Mouse (Mus musculus): Measurements from ENCODE around the gene Tbx3. TPM values are rescaled to one million over a fixed set of nuclear protein-coding genes. Genes with fewer than 3 reads are reported as not detected.

Gene Tbx3
- total and polyA plus RNA-seq, 2 experiments from 2014 or later = 3.2 to 5.4 TPM

- H3K36me3 ChIP-seq (replicated peaks; ENCODE audit: control insufficient read depth, insufficient read depth, low read length) = peaks cover 9% of the 10 kb centered on the region
- no peaks in the 10 kb centered on the region for H3K4me1 ChIP-seq (ENCODE audit: control insufficient read depth, insufficient read depth)
- TF ChIP-seq CTCF (IDR thresholded peaks at IDR 0.05; ENCODE audit: low read depth) = no peak
- TF ChIP-seq EP300 (IDR thresholded peaks at IDR 0.05; ENCODE audit: low read depth) = no peak
- no peaks in the 10 kb centered on the region for H3K9me3 ChIP-seq (replicated peaks; ENCODE audit: control insufficient read depth, low read length)
- H3K27ac ChIP-seq (ENCODE audit: low read depth) = no peak overlapping the region
- no peak overlapping the region for H3K4me3 ChIP-seq (ENCODE audit: low read depth, low read length)
- H3K4me2 ChIP-seq (ENCODE audit: low read depth, low read length) = no peak overlapping the region
- no peak overlapping the region for H3K9ac ChIP-seq (replicated peaks; ENCODE audit: low read depth, low read length)
- WGBS = 62% methylated on average over 4 of the region's 4 CpGs
- DNase-seq (ENCODE audit: low spot score) (no peak), ATAC-seq (ENCODE audit: insufficient read depth, low read depth) (no peak)
- peaks cover 97% of the 10 kb centered on the region for H3K27me3 ChIP-seq (ENCODE audit: control insufficient read depth, insufficient read depth, low read length)
These were observed 11.4 kb downstream of the Tbx3 start for GRCm38 (mm10) chr5:119681833-119682210.

GRCm38 (mm10) chr5:119682646-119683515 lies 12.4 kb downstream of the Tbx3 start:
- H3K9me3 ChIP-seq (replicated peaks; ENCODE audit: control insufficient read depth, low read length) = no peaks in the 10 kb centered on the region
- H3K27me3 ChIP-seq (ENCODE audit: control insufficient read depth, insufficient read depth, low read length) = peaks cover 97% of the 10 kb centered on the region
- TF ChIP-seq EP300 (IDR thresholded peaks at IDR 0.05; ENCODE audit: low read depth) (no peak), CTCF (IDR thresholded peaks at IDR 0.05; ENCODE audit: low read depth) (no peak)
- H3K4me2 ChIP-seq (ENCODE audit: low read depth, low read length) = no peak overlapping the region
- H3K27ac ChIP-seq (ENCODE audit: low read depth) = no peak overlapping the region
- no peak overlapping the region for H3K9ac ChIP-seq (replicated peaks; ENCODE audit: low read depth, low read length)
- H3K4me3 ChIP-seq (ENCODE audit: low read depth, low read length) = no peak overlapping the region
- peaks cover under 1% of the 10 kb centered on the region; the same call in 1 of the 2 replicates for H3K36me3 ChIP-seq (replicated peaks; ENCODE audit: control insufficient read depth, insufficient read depth, low read length)
- no peaks in the 10 kb centered on the region for H3K4me1 ChIP-seq (ENCODE audit: control insufficient read depth, insufficient read depth)
- DNase-seq (ENCODE audit: low spot score) (no peak), ATAC-seq (ENCODE audit: insufficient read depth, low read depth) (no peak)
- 32% methylated on average over 40 of the region's 40 CpGs for WGBS

GRCm38 (mm10) chr5:119683861-119684260 lies 13.4 kb downstream of the Tbx3 start:
- TF ChIP-seq EP300 (IDR thresholded peaks at IDR 0.05; ENCODE audit: low read depth) (no peak), CTCF (IDR thresholded peaks at IDR 0.05; ENCODE audit: low read depth) (no peak)
- Histone ChIP-seq H3K9ac (replicated peaks; ENCODE audit: low read depth, low read length) (no peak overlapping the region), H3K9me3 (replicated peaks; ENCODE audit: control insufficient read depth, low read length) (no peaks in the 10 kb centered on the region), H3K4me3 (ENCODE audit: low read depth, low read length) (no peak overlapping the region), H3K4me1 (ENCODE audit: control insufficient read depth, insufficient read depth) (no peaks in the 10 kb centered on the region), H3K27ac (ENCODE audit: low read depth) (no peak overlapping the region), H3K4me2 (ENCODE audit: low read depth, low read length) (no peak overlapping the region), H3K36me3 (replicated peaks; ENCODE audit: control insufficient read depth, insufficient read depth, low read length) (no peaks in the 10 kb centered on the region; the same call in 1 of the 2 replicates), H3K27me3 (ENCODE audit: control insufficient read depth, insufficient read depth, low read length) (peaks cover 97% of the 10 kb centered on the region)
- DNase-seq (ENCODE audit: low spot score) (no peak), ATAC-seq (ENCODE audit: insufficient read depth, low read depth) (no peak)
- WGBS = 50% methylated on average over 5 of the region's 5 CpGs

GRCm38 (mm10) chr5:119684701-119685391 lies 14.4 kb downstream of the Tbx3 start:
- Histone ChIP-seq H3K9ac (replicated peaks; ENCODE audit: low read depth, low read length) (no peak overlapping the region), H3K9me3 (replicated peaks; ENCODE audit: control insufficient read depth, low read length) (no peaks in the 10 kb centered on the region), H3K4me1 (ENCODE audit: control insufficient read depth, insufficient read depth) (no peaks in the 10 kb centered on the region), H3K27me3 (ENCODE audit: control insufficient read depth, insufficient read depth, low read length) (peaks cover 99% of the 10 kb centered on the region), H3K4me2 (ENCODE audit: low read depth, low read length) (no peak overlapping the region), H3K36me3 (replicated peaks; ENCODE audit: control insufficient read depth, insufficient read depth, low read length) (no peaks in the 10 kb centered on the region; the same call in 1 of the 2 replicates), H3K4me3 (ENCODE audit: low read depth, low read length) (no peak overlapping the region), H3K27ac (ENCODE audit: low read depth) (no peak overlapping the region)
- 26% methylated on average over 15 of the region's 15 CpGs for WGBS
- ATAC-seq (ENCODE audit: insufficient read depth, low read depth) = no peak
- DNase-seq (ENCODE audit: low spot score) = no peak
- TF ChIP-seq CTCF (IDR thresholded peaks at IDR 0.05; ENCODE audit: low read depth) (no peak), EP300 (IDR thresholded peaks at IDR 0.05; ENCODE audit: low read depth) (no peak)

- ATAC-seq (ENCODE audit: insufficient read depth, low read depth) = peak; percentile 37; the same call in 1 of the 2 replicates
- 6% methylated on average over 22 of the region's 22 CpGs for WGBS
- Histone ChIP-seq H3K27ac (ENCODE audit: low read depth) (no peak overlapping the region), H3K27me3 (ENCODE audit: control insufficient read depth, insufficient read depth, low read length) (peaks cover 99% of the 10 kb centered on the region), H3K9me3 (replicated peaks; ENCODE audit: control insufficient read depth, low read length) (no peaks in the 10 kb centered on the region), H3K4me2 (ENCODE audit: low read depth, low read length) (peak overlapping the region; percentile 56), H3K9ac (replicated peaks; ENCODE audit: low read depth, low read length) (no peak overlapping the region), H3K36me3 (replicated peaks; ENCODE audit: control insufficient read depth, insufficient read depth, low read length) (no peaks in the 10 kb centered on the region; the same call in 1 of the 2 replicates), H3K4me1 (ENCODE audit: control insufficient read depth, insufficient read depth) (no peaks in the 10 kb centered on the region), H3K4me3 (ENCODE audit: low read depth, low read length) (peak overlapping the region; percentile 36)
- no peak for DNase-seq (ENCODE audit: low spot score)
- TF ChIP-seq EP300 (IDR thresholded peaks at IDR 0.05; ENCODE audit: low read depth) (no peak), CTCF (IDR thresholded peaks at IDR 0.05; ENCODE audit: low read depth) (no peak)
These were observed 15.2 kb downstream of the Tbx3 start for GRCm38 (mm10) chr5:119685446-119686198.

Measured in heart, postnatal 0 days (tissue).